Mouse (Mus musculus) stomach, embryonic 15.5 days (tissue): ENCODE measurements around the gene Taf6l. TPM values are rescaled to one million over a fixed set of nuclear protein-coding genes. Genes with fewer than 3 reads are reported as not detected.

Experiments
- ATAC-seq: fragments of 200-750 bp; cut with Nextera tagmentation; 2 replicates; pipeline ENCODE4 v1.8.0; 2017; ENCODE audit warnings: low read depth, moderate number of reproducible peaks, moderate TSS enrichment; ENCODE audit not compliant: insufficient read depth, low FRiP score
- H3K27ac ChIP-seq: fragments of 300-500 bp; sonication (generic); 2 replicates; pipeline ENCODE4 v1.5.1; 2015; ENCODE audit warnings: mild to moderate bottlenecking, inconsistent platforms
- H3K27me3 ChIP-seq: fragments of 300-500 bp; sonication (generic); replicated peaks from 2 replicates; pipeline ENCODE4 v1.6.1; 2015; ENCODE audit warnings: inconsistent platforms
- H3K36me3 ChIP-seq: fragments of 300-500 bp; sonication (generic); 2 replicates; pipeline ENCODE4 v1.6.1; 2015; ENCODE audit warnings: inconsistent platforms
- H3K4me1 ChIP-seq: fragments of 300-500 bp; sonication (generic); 2 replicates; pipeline ENCODE4 v1.6.1; 2015; ENCODE audit warnings: inconsistent platforms
- H3K4me2 ChIP-seq: fragments of 300-500 bp; sonication (generic); 2 replicates; pipeline ENCODE4 v1.6.1; 2015; ENCODE audit warnings: mild to moderate bottlenecking, inconsistent platforms
- H3K4me3 ChIP-seq: fragments of 300-500 bp; sonication (generic); replicated peaks from 2 replicates; pipeline ENCODE4 v1.5.1; 2015; ENCODE audit warnings: inconsistent platforms
- H3K9ac ChIP-seq: fragments of 300-500 bp; sonication (generic); 2 replicates; pipeline ENCODE4 v1.6.1; 2015; ENCODE audit warnings: inconsistent platforms
- H3K9me3 ChIP-seq: fragments of 300-500 bp; sonication (generic); 2 replicates; pipeline ENCODE4 v1.6.1; 2016; ENCODE audit warnings: inconsistent platforms
- WGBS: fragments of 180-500 bp; shearing (Covaris S2); methylation state at CpG from one replicate; pipeline ENCODE4 v1.1.7; 2015; 5-methylcytosine and 5-hydroxymethylcytosine counted together
- polyA plus RNA-seq: library from polyadenylated mRNA; unstranded; fragments of >200 nt; fragmentation: Nextera tagmentation; extraction: Ambion mirVana; gene quantifications from 2 replicates; pipeline ENCODE4 v1.2.1, GENCODE M21; 2015

The Taf6l gene
- polyA plus RNA-seq, 1 experiment from 2014 or later = 26.3 TPM

DNA sequence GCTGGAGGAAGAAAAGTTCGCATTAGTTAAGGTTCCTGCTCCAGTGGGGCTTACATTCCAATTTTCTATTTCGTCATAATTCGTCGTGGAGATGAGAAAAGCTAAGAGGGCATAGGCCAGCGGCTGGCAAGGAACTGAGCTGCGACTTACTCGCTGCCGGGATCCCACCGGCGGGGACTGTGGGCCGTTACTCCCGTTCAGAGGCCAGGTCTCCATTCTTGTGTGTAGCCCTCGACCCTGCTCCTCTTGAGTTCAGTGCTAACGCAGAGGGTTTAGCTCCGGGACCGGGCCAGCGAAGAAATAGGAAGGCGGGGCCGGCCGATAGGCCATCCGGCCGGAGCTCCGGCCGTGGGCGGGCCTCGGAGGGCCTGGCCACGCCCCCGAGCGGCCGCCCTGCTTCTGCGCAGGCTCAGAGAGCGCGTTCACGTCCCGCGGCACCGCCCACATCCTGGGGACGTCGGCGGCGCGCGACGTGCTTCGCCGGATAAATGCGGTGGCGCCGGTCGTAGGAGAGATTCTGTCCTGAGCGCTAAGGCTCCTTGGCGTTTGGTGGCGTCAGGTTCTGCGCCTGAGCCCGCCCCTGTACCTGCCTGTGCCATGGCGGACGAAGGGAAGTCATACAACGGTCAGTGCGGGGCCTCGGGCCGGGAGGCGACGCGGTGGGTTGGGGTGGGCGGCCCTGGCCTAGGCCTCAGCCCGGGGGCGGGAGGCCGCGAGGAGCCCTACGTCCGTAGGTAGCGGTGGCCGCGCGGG lies 29.4 kb downstream of the Taf6l start, which contains the start of gene Nxf1:
TSS of gene Nxf1 (plus strand) at position 439 of the 753 bp plus-strand sequence.
- peak within 1 kb of the TSS; percentile 61 for H3K4me2 ChIP-seq
- no peaks in the 10 kb centered on the region for H3K9me3 ChIP-seq
- H3K9ac ChIP-seq = peak within 1 kb of the TSS; percentile 94
- peak; percentile 96 for ATAC-seq
- H3K27me3 ChIP-seq = no peaks in the 10 kb centered on the region
- peaks cover 18% of the 10 kb centered on the region for H3K36me3 ChIP-seq
- H3K4me1 ChIP-seq = peaks cover 6% of the 10 kb centered on the region; the same call in 1 of the 2 replicates
- WGBS = under 1% methylated on average over 75 of the region's 75 CpGs
- peak within 1 kb of the TSS; percentile 92 for H3K27ac ChIP-seq
- H3K4me3 ChIP-seq = peak within 1 kb of the TSS; percentile 96

DNA sequence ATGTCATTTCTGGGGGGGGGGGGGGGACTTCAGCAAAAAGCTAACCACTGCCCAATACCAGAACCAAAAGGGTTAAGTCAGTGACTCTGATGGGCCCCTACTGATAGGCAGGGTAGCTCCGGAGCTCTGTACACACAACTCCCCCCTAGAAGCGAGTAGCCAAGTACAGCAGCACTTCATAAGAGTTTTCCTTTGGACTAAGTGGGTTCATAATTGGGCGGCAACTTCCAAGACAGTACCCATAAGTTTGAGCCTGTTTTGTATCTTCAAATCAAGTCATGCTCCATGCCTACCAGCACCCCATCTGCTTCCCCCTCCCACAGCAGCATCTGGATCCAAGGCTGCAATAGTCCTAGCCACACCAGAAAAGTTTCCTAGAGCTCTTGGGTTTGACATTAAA lies 30.6 kb downstream of the Taf6l start:
- peaks cover 6% of the 10 kb centered on the region; the same call in 1 of the 2 replicates for H3K4me1 ChIP-seq
- peak overlapping the region; percentile 96; the same call in 1 of the 2 replicates for H3K4me3 ChIP-seq
- no peak overlapping the region for H3K9ac ChIP-seq
- peak overlapping the region; percentile 61; the same call in 1 of the 2 replicates for H3K4me2 ChIP-seq
- ATAC-seq = no peak
- H3K27ac ChIP-seq = no peak overlapping the region
- no peaks in the 10 kb centered on the region for H3K27me3 ChIP-seq
- peaks cover 28% of the 10 kb centered on the region for H3K36me3 ChIP-seq
- no peaks in the 10 kb centered on the region for H3K9me3 ChIP-seq
- 59% methylated on average over 3 of the region's 3 CpGs for WGBS

DNA sequence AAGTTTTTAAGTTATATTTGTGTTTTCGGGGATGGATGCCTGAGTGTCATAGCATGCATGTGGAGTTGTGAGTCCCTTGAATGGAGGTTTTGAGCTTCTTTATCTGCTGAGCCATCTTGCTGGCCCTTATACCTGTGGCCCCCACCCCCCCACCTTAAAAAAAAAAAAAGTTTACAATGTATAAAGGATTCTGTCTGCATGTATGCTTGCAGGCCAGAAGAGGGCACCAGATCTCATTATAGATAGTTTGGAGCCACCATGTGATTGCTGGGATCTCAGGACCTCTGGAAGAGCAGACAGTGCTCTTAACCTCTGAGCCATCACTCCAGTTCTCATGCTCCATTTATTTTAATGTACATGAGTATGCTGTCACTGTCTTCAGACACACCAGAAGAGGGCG lies 38.8 kb downstream of the Taf6l start:
- H3K4me1 ChIP-seq = peaks cover 9% of the 10 kb centered on the region; the same call in 1 of the 2 replicates
- H3K4me2 ChIP-seq = no peak overlapping the region
- no peak for ATAC-seq
- H3K27ac ChIP-seq = no peak overlapping the region
- H3K36me3 ChIP-seq = peaks cover 81% of the 10 kb centered on the region
- no peaks in the 10 kb centered on the region for H3K27me3 ChIP-seq
- no peaks in the 10 kb centered on the region for H3K9me3 ChIP-seq
- H3K9ac ChIP-seq = no peak overlapping the region
- no peak overlapping the region for H3K4me3 ChIP-seq
- WGBS = 69% methylated on average over 2 of the region's 2 CpGs

DNA sequence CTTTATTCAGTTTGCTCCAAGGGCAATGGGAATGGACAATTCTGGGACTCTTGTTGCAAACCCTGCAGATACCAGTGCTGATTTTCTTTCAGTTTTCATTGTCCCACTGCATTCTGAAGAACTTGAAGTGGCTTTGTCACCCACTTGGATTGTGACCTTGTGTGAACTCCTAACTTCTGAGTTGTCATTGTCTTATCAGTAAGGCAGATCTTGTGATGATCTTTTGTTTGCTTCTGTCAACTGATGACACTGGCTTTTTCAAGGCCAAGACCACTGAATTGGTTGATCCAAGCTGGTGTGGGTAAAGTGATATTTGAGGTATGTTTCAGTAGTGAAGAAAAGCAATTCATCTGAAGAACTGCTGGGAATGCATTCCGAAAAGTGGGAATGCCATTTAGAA lies 40.8 kb downstream of the Taf6l start:
- H3K36me3 ChIP-seq = peaks cover 66% of the 10 kb centered on the region
- no peak for ATAC-seq
- no peaks in the 10 kb centered on the region for H3K27me3 ChIP-seq
- no peak overlapping the region for H3K4me2 ChIP-seq
- no peak overlapping the region for H3K4me3 ChIP-seq
- peaks cover 15% of the 10 kb centered on the region for H3K4me1 ChIP-seq
- H3K9ac ChIP-seq = no peak overlapping the region
- no peak overlapping the region for H3K27ac ChIP-seq
- H3K9me3 ChIP-seq = no peaks in the 10 kb centered on the region
- WGBS = 96% methylated on average over 1 of the region's 1 CpGs

DNA sequence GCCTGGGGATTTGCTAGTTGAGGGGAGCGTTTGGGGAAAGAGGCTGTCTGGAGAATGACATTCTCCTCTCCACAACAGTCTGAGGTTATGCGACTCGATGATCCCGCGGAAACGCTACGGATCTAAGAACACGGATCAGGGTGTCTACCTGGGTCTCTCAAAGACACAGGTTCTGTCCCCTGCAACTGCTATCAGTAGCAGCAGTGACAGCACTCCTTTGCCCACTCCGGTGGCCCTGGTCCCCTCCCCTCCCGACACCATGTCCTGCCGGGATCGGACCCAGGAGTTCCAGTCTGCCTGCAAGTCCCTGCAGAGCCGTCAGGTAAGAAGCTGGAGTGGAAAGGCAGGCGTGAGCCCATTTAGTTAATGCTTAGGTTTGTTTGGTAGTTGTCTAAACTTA lies 44.0 kb downstream of the Taf6l start:
- H3K4me2 ChIP-seq = peak overlapping the region; percentile 89
- peaks cover 43% of the 10 kb centered on the region for H3K36me3 ChIP-seq
- no peaks in the 10 kb centered on the region for H3K27me3 ChIP-seq
- peaks cover 22% of the 10 kb centered on the region for H3K4me1 ChIP-seq
- peak overlapping the region; percentile 98 for H3K27ac ChIP-seq
- peak overlapping the region; percentile 98 for H3K4me3 ChIP-seq
- peak overlapping the region; percentile 98 for H3K9ac ChIP-seq
- 10% methylated on average over 14 of the region's 14 CpGs for whole genome bisulfite sequencing
- no peak for ATAC-seq
- no peaks in the 10 kb centered on the region for H3K9me3 ChIP-seq

DNA sequence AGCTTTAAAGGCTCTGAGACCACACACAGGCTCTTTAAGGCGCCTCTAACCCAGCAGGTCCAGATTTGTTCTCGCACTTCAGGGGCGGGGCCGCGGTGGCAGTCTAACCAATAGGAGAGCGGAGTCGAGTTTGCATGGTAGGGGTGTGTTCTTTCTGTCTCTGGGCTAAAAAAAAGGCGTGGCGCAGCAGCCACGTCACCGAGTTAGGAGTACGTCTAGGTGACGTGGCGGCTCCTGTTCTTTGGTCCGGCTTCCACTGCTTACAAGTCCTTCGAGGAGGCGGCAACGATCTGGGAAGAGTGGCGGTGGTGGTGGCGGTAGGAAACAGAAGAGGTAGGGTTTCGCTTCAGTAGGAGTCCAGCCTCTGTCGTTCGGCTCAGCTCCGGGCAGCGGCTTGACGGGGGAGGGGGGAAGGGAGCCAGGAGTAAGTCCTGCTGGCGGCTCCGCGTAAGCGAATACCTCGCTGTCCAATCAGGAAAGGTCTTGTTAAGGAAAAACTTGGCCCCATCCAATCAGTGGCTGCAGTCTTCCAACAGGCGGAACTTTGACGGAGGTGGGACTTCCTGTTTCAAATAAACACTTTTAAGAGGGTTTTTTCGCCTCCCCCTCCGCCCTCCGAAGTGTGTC lies 44.9 kb downstream of the Taf6l start, which contains the start of gene Stx5a:
TSS of gene Stx5a (plus strand) at position 171 of the 627 bp plus-strand sequence.
- H3K36me3 ChIP-seq = peaks cover 36% of the 10 kb centered on the region
- no peaks in the 10 kb centered on the region for H3K27me3 ChIP-seq
- ATAC-seq = peak; percentile 99
- H3K4me1 ChIP-seq = peaks cover 23% of the 10 kb centered on the region
- peak within 1 kb of the TSS; percentile 98 for H3K27ac ChIP-seq
- no peaks in the 10 kb centered on the region for H3K9me3 ChIP-seq
- peak within 1 kb of the TSS; percentile 98 for H3K4me3 ChIP-seq
- H3K9ac ChIP-seq = peak within 1 kb of the TSS; percentile 98
- under 1% methylated on average over 36 of the region's 36 CpGs for WGBS
- peak within 1 kb of the TSS; percentile 89 for H3K4me2 ChIP-seq

DNA sequence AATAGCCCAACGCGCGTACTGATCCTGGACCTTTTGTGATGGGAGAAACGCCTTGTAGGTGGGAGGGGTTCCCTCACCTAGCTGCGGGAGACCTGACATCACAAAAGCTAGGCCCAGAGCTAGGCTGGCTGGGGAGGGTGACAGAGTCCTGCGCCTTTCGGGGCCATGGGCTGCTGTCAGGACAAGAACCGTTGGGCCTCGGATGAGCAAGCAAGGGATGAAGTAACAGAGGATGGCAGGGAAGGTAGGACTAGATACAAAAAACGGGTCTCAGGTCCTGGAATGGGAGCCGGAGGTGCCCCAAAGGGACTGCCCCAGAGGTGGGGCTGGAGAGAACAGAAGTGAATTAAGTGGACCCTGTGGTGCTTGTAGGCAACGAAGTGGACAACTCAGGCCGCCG lies 45.6 kb downstream of the Taf6l start, which contains the start of gene 1700092M07Rik:
TSS of gene 1700092M07Rik (plus strand) at position 116 of the 400 bp plus-strand sequence.
- Histone ChIP-seq H3K27ac (peak within 1 kb of the TSS; percentile 98), H3K27me3 (no peaks in the 10 kb centered on the region), H3K4me2 (peak within 1 kb of the TSS; percentile 48), H3K4me3 (peak within 1 kb of the TSS; percentile 98), H3K36me3 (peaks cover 32% of the 10 kb centered on the region), H3K9ac (peak within 1 kb of the TSS; percentile 77; the same call in 1 of the 2 replicates), H3K4me1 (peaks cover 23% of the 10 kb centered on the region), H3K9me3 (no peaks in the 10 kb centered on the region)
- ATAC-seq = no peak
- 63% methylated on average over 14 of the region's 14 CpGs for WGBS

DNA sequence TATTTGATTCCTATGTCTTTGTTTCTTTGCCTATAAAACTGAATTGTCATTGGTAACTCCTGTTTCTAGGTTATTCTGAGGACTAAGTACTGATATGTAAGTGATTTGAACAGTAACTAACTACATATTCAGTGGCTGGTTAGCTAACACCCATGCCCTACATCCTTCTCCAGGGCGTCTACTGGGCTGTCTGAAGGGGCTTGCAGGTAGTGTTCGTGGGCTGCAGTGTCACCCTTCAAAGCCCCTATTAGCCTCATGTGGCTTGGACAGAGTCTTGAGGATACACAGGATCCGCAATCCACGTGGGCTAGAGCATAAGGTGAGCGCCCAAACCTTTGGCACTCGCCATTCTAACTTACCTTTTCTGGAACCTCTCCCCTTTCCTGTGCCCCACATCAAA lies 46.6 kb downstream of the Taf6l start:
- no peak overlapping the region for H3K27ac ChIP-seq
- ATAC-seq = no peak
- 89% methylated on average over 6 of the region's 6 CpGs for WGBS
- no peak overlapping the region for H3K4me3 ChIP-seq
- no peak overlapping the region for H3K9ac ChIP-seq
- H3K27me3 ChIP-seq = no peaks in the 10 kb centered on the region
- H3K9me3 ChIP-seq = no peaks in the 10 kb centered on the region
- H3K4me1 ChIP-seq = peaks cover 23% of the 10 kb centered on the region
- no peak overlapping the region for H3K4me2 ChIP-seq
- H3K36me3 ChIP-seq = peaks cover 25% of the 10 kb centered on the region

DNA sequence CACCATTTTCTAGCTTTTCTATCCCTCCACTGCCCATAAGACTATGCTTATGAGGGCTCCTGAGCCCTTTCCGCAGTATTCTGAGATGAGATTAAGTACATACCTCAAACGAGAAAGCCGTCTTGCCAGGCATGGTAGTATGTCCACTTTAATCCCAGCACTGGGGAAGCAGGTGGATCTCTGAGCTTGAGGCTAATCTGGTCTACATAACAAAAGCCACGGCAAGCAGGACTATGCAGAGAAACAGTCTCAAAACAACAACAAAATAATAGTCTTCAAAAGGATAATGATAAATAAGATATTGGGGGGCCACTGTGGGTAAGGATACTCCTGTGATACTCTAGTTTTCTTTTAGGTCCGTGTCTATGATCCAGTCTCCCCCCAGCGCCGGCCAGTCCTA lies 47.3 kb downstream of the Taf6l start:
- no peaks in the 10 kb centered on the region for H3K27me3 ChIP-seq
- no peak overlapping the region for H3K9ac ChIP-seq
- no peak overlapping the region for H3K4me2 ChIP-seq
- H3K9me3 ChIP-seq = no peaks in the 10 kb centered on the region
- peaks cover 20% of the 10 kb centered on the region for H3K36me3 ChIP-seq
- 89% methylated on average over 7 of the region's 7 CpGs for WGBS
- no peak for ATAC-seq
- H3K4me1 ChIP-seq = peaks cover 23% of the 10 kb centered on the region
- H3K4me3 ChIP-seq = no peak overlapping the region
- no peak overlapping the region for H3K27ac ChIP-seq

DNA sequence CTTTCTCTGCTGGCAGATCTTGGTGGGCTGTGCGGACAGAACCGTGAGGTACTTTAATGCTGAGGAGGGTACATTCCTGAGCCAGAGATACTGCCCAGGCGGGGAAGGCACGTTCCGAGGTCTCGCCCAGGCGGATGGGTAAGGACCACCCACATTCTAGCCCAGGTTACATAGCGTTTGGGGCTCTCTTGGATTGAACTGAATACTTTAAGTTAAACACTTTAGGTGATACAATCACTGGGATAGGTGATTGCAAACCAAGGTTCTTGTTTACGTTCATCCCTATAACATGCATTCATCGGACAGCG lies 50.1 kb downstream of the Taf6l start:
- Histone ChIP-seq H3K4me2 (peak overlapping the region; percentile 85), H3K4me1 (peaks cover 14% of the 10 kb centered on the region), H3K9me3 (no peaks in the 10 kb centered on the region), H3K27ac (peak overlapping the region; percentile 52), H3K4me3 (peak overlapping the region; percentile 80), H3K36me3 (peaks cover 9% of the 10 kb centered on the region), H3K27me3 (no peaks in the 10 kb centered on the region), H3K9ac (peak overlapping the region; percentile 65)
- ATAC-seq = no peak; the same call in 1 of the 2 replicates
- WGBS = 1% methylated on average over 11 of the region's 11 CpGs

DNA sequence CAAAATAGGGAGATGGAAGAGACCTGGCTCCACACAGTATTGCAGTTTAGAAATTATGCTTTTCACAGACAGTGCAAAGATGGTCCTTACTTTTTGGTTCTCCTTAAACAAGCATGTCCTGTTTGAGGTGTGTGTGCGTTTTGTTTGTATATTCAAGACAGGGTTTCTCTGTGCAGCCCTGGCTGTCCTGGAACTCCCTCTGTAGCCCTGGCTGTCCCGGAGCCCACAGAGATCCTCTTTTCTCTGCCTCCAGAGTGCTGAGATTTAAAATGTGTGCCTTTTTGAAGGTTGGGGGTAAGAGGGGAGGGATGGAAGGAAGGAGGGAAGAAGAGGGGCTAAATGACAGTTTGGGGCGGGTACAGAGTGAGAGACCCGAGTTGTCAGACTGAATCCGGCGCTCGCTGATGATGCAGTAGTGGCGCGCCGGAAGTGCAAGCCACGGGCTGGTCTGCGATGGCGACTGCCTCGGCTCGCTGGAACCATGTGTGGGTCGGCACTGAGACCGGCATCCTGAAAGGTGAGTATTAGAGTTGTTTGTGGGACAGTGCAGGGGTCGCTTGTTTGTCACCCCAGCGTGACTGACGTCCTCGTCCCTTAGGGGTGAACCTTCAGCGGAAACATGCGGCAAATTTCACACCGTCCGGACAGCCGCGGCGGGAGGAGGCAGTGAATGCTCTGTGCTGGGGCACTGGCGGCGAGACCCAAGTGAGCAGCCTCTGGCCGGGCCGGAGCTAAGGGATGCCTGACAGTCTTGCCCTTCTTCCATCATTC lies 50.6 kb downstream of the Taf6l start, which contains the start of gene Wdr74:
TSS of gene Wdr74 (plus strand) at position 439 of the 771 bp plus-strand sequence.
- Histone ChIP-seq H3K27ac (peak within 1 kb of the TSS; percentile 52), H3K36me3 (peaks cover 8% of the 10 kb centered on the region), H3K9ac (peak within 1 kb of the TSS; percentile 65)

More for the DNA sequence above, 50.6 kb downstream of the Taf6l start, which contains the start of gene Wdr74:
- peak within 1 kb of the TSS; percentile 80 for H3K4me3 ChIP-seq
- no peaks in the 10 kb centered on the region for H3K9me3 ChIP-seq
- peaks cover 9% of the 10 kb centered on the region for H3K4me1 ChIP-seq
- peak; percentile 90 for ATAC-seq
- under 1% methylated on average over 32 of the region's 32 CpGs for WGBS
- peak within 1 kb of the TSS; percentile 85 for H3K4me2 ChIP-seq
- no peaks in the 10 kb centered on the region for H3K27me3 ChIP-seq
